Mouse (Mus musculus) heart, postnatal 0 days (tissue): Measurements from ENCODE around the gene Susd3. TPM values are rescaled to one million over a fixed set of nuclear protein-coding genes. Genes with fewer than 3 reads are reported as not detected.

Experiments
- ATAC-seq: fragments of 200-750 bp; cut with Nextera tagmentation; 2 replicates; pipeline ENCODE4 v1.8.0; 2017; ENCODE audit warnings: low read depth, moderate number of reproducible peaks, moderate library complexity; ENCODE audit not compliant: insufficient read depth
- DNase-seq: peaks from one replicate; pipeline ENCODE4 v3.0.0-alpha.2; 2016; ENCODE audit warnings: low spot score
- H3K27ac ChIP-seq: fragments of 300-500 bp; sonication (generic); 2 replicates; pipeline ENCODE4 v1.5.1; 2014; ENCODE audit warnings: low read depth, mild to moderate bottlenecking
- H3K27me3 ChIP-seq: fragments of 300-500 bp; sonication (generic); 2 replicates; pipeline ENCODE4 v1.6.1; 2014; ENCODE audit warnings: low read length, mixed read lengths; ENCODE audit not compliant: control insufficient read depth, insufficient read depth
- H3K36me3 ChIP-seq: fragments of 300-500 bp; sonication (generic); replicated peaks from 2 replicates; pipeline ENCODE4 v1.6.1; 2014; ENCODE audit warnings: low read length, mixed read lengths; ENCODE audit not compliant: control insufficient read depth, insufficient read depth
- H3K4me1 ChIP-seq: fragments of 300-500 bp; sonication (generic); 2 replicates; pipeline ENCODE4 v1.6.1; 2014; ENCODE audit warnings: antibody characterized with exemption; ENCODE audit not compliant: control insufficient read depth, insufficient read depth
- H3K4me2 ChIP-seq: fragments of 300-500 bp; sonication (generic); 2 replicates; pipeline ENCODE4 v1.6.1; 2014; ENCODE audit warnings: low read depth, mild to moderate bottlenecking, low read length, moderate library complexity
- H3K4me3 ChIP-seq: fragments of 300-500 bp; sonication (generic); 2 replicates; pipeline ENCODE4 v1.5.1; 2014; ENCODE audit warnings: low read depth, low read length
- H3K9ac ChIP-seq: fragments of 300-500 bp; sonication (generic); replicated peaks from 2 replicates; pipeline ENCODE4 v1.6.1; 2014; ENCODE audit warnings: low read depth, low read length, mixed read lengths
- H3K9me3 ChIP-seq: fragments of 300-500 bp; sonication (generic); replicated peaks from 2 replicates; pipeline ENCODE4 v1.6.1; 2016; ENCODE audit warnings: low read length; ENCODE audit not compliant: control insufficient read depth
- CTCF ChIP-seq: IDR thresholded peaks from 2 replicates; pipeline ENCODE4 v1.5.1; 2016; ENCODE audit warnings: antibody characterized with exemption, control low read depth, low read depth
- EP300 ChIP-seq: IDR thresholded peaks from 2 replicates; pipeline ENCODE4 v1.6.1; 2016; ENCODE audit warnings: antibody characterized with exemption, low read depth
- WGBS: fragments of 180-500 bp; shearing (Covaris S2); extraction: QIAGEN DNeasy Blood & Tissue Kit; methylation state at CpG from one replicate; pipeline ENCODE4 v1.1.7; 2014; 5-methylcytosine and 5-hydroxymethylcytosine counted together
- polyA plus RNA-seq: library from polyadenylated mRNA; unstranded; fragments of >200 nt; fragmentation: Nextera tagmentation; extraction: Ambion mirVana; gene quantifications from 2 replicates; pipeline ENCODE4 v1.2.1, GENCODE M21; 2015
- total RNA-seq: library from RNA; depleted of rRNA; stranded (reverse); fragments of >200 nt; gene quantifications from 2 replicates; pipeline ENCODE4 v1.2.3, GENCODE M21; 2014; ENCODE audit warnings: low replicate concordance; rRNA removed

The Susd3 gene
- 0.43 and 0.46 TPM in 2 replicates for total RNA-seq
- 0.75 and 0.99 TPM in 2 replicates for polyA plus RNA-seq

DNA sequence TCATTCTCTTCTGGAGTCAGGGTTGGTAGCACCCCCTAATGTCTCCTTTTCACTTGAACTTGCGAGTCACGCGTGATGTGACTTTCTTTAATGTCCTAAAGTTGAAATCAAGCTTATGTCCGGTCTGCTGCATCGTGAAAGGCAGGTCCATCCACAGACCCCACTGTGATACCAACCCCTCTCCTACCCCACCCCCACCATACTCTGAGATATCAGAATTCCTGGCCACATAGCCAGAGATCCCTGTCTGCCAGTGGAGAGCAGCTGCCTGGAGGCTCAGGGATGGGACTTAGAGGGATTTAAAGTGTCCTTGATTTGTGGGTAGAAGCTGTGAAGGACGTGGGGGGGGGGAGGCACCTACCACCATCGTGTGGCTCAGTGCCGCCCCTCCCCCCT, at the start of gene Susd3:
TSS of gene Susd3 (minus strand) at position 240 of the 396 bp plus-strand sequence.
- H3K9me3 ChIP-seq: no peaks in the 10 kb centered on the region
- 18% methylated on average over 7 of the region's 8 CpGs for WGBS
- H3K9ac ChIP-seq: peak within 1 kb of the TSS; percentile 34; the same call in 1 of the 2 replicates
- no peaks in the 10 kb centered on the region for H3K36me3 ChIP-seq
- ATAC-seq (no peak), DNase-seq (no peak)
- peak within 1 kb of the TSS; percentile 66 for H3K4me2 ChIP-seq
- TF ChIP-seq CTCF: no peak
- TF ChIP-seq EP300: no peak
- H3K27ac ChIP-seq: no peak within 1 kb of the TSS
- peaks cover 23% of the 10 kb centered on the region for H3K27me3 ChIP-seq
- peaks cover 17% of the 10 kb centered on the region; the same call in 1 of the 2 replicates for H3K4me1 ChIP-seq
- H3K4me3 ChIP-seq: peak within 1 kb of the TSS; percentile 46

DNA sequence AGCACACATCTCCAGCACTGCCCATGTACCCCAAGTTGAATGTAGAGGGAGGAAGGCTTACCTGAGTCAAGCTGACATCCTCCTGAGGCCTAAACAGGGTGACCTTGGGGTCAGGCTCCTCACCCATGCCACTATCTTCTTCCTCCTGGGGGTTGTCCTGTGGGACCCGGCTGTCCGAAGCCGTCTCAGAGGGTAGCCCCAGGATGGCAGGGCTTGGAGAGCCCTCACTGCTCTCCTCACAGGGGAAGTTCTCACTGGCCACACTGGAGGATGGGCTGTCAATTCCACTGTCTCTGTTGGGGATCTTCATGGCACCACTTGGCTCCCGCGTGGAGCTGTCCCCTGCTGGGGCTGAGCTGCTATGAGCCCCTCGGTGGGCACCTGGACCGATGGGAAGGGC, 47.8 kb upstream of the Susd3 start:
- Histone ChIP-seq H3K27ac (no peak overlapping the region), H3K36me3 (no peaks in the 10 kb centered on the region), H3K4me1 (peaks cover 9% of the 10 kb centered on the region; the same call in 1 of the 2 replicates), H3K4me2 (no peak overlapping the region), H3K9me3 (no peaks in the 10 kb centered on the region), H3K4me3 (no peak overlapping the region), H3K9ac (no peak overlapping the region), H3K27me3 (no peaks in the 10 kb centered on the region)
- ATAC-seq: no peak
- 73% methylated on average over 7 of the region's 7 CpGs for WGBS
- TF ChIP-seq CTCF (no peak), EP300 (no peak)
- DNase-seq: no peak

DNA sequence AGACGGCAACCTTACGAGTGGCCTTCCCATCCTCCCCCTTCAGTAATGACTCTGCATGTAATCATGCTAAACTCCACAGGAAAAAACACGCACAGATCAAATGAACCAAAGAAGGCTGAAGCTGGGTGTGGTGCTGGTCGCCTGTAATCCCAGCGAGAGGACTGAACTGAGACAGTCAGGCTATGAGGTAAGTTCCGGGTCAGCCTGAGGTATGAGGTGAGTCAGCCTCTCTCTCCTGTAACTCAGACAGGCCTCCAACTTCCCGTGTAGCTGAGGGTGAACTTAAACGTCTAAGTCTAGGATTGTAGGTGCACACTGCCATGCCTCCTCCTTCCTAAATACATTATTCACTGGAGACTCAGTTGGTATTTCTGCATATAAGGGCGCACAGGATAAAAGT, 45.6 kb upstream of the Susd3 start:
- no peak for DNase-seq
- ATAC-seq: no peak
- H3K9ac ChIP-seq: no peak overlapping the region
- no peaks in the 10 kb centered on the region for H3K27me3 ChIP-seq
- H3K4me3 ChIP-seq: no peak overlapping the region
- WGBS: 68% methylated on average over 9 of the region's 9 CpGs
- no peak overlapping the region for H3K27ac ChIP-seq
- peaks cover 5% of the 10 kb centered on the region; the same call in 1 of the 2 replicates for H3K4me1 ChIP-seq
- H3K9me3 ChIP-seq: no peaks in the 10 kb centered on the region
- no peak for TF ChIP-seq CTCF
- no peak for TF ChIP-seq EP300
- no peaks in the 10 kb centered on the region for H3K36me3 ChIP-seq
- H3K4me2 ChIP-seq: no peak overlapping the region

DNA sequence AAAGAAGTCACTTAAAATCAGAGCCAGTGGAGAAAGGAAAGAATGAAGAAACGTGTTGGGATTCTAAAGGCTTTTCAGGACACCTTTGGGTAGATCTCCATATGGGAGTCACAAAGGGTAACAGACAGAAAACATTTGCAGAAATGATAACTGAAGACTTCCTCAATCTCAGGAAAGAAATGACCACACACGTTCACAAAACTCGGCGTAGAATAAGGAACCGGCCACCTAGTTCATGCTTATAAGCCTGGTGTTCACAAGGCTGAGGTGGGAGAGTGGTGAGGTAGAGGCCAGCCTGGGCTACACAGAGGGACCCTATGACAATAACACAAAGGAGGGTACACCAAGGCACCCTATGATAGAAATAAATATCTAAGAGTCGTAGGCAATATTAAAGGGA, 43.4 kb upstream of the Susd3 start:
- H3K4me3 ChIP-seq: no peak overlapping the region
- TF ChIP-seq CTCF (no peak), EP300 (no peak)
- no peak overlapping the region for H3K4me2 ChIP-seq
- no peak overlapping the region for H3K27ac ChIP-seq
- 83% methylated on average over 6 of the region's 6 CpGs for WGBS
- H3K4me1 ChIP-seq: no peaks in the 10 kb centered on the region
- H3K9ac ChIP-seq: no peak overlapping the region
- no peaks in the 10 kb centered on the region for H3K9me3 ChIP-seq
- no peaks in the 10 kb centered on the region for H3K36me3 ChIP-seq
- DNase-seq (no peak), ATAC-seq (no peak)
- H3K27me3 ChIP-seq: no peaks in the 10 kb centered on the region

DNA sequence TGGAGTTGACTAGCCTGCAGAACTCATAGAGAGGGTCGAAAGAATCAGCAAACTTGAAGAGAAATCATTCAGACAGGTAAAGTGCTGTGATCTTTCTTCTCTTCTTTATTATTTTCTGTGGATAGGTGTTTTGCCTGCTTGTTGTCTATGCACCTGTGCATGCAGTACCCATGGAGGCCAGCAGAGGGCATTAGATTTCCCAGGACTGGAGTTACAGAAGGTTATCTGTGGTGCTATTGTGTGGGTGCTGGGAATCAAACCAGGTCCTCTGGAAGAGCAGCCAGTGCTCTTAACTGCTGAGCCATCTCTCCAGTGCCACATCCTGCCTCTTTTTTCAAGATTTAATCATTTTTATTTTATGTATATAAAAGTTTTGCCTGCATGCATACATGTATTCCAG, 42.9 kb upstream of the Susd3 start:
- Histone ChIP-seq H3K9ac (no peak overlapping the region), H3K4me1 (no peaks in the 10 kb centered on the region), H3K4me2 (no peak overlapping the region), H3K27ac (no peak overlapping the region), H3K36me3 (no peaks in the 10 kb centered on the region), H3K4me3 (no peak overlapping the region), H3K9me3 (no peaks in the 10 kb centered on the region), H3K27me3 (no peaks in the 10 kb centered on the region)
- no peak for TF ChIP-seq EP300
- TF ChIP-seq CTCF: peak; percentile 32
- 41% methylated on average over 1 of the region's 1 CpGs for WGBS
- ATAC-seq (no peak), DNase-seq (no peak)

DNA sequence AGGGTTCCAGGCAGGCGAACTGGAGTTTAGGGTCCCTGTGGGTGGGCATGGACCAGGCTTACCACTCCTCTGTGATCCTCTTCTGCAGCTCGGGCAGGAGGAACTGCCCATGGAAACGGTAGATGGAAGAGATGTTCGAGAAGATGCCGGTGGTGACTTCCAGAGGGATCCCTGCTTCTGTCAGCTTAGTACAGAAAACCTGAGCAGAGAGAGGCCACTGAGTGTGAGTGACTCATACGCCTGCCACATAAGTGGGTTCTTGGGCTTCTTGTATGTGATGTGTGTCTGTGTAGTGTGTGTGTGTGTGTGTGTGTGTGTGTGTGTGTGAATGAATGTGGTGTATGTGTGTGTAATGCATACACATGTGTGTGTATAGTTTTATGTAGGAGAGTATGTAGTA, 38.7 kb upstream of the Susd3 start:
- no peak for ATAC-seq

More for the DNA sequence above, 38.7 kb upstream of the Susd3 start:
- Histone ChIP-seq H3K27me3 (no peaks in the 10 kb centered on the region), H3K4me2 (no peak overlapping the region), H3K4me3 (no peak overlapping the region), H3K4me1 (no peaks in the 10 kb centered on the region), H3K9ac (no peak overlapping the region), H3K36me3 (no peaks in the 10 kb centered on the region), H3K9me3 (no peaks in the 10 kb centered on the region), H3K27ac (no peak overlapping the region)
- DNase-seq: no peak
- TF ChIP-seq EP300 (no peak), CTCF (no peak)
- WGBS: 77% methylated on average over 6 of the region's 6 CpGs
